ENCODE assay signal across 7 mouse cellular contexts in genomic region chr4:128613326-128613725, GRCm38 (mm10). TPM values are rescaled to one million over a fixed set of nuclear protein-coding genes. Genes with fewer than 3 reads are reported as not detected.
DNase-seq lines count a peak whose midpoint lies in the region; ATAC-seq lines count a peak whose summit lies in the region.

No protein-coding gene starts in this region.

- peak; percentile 35 for ATAC-seq in megakaryocyte progenitor cell, adult 5-6 weeks (replicated peaks; ENCODE audit: poor library complexity)

- DNase-seq in layer of hippocampus, adult 11-12 months (ENCODE audit: low spot score) = peak; percentile 68
- no peak for DNase-seq in layer of hippocampus, adult 9-11 months
- peak; percentile 58 for DNase-seq in Muller cell, postnatal 12 days (ENCODE audit: inconsistent ontology term)
- peak; percentile 74 for DNase-seq in cerebellum, adult 9-10 months
- DNase-seq in kidney, adult 9 months = peak; percentile 75
- DNase-seq in gastrocnemius, postnatal 36 days = no peak

- intact Hi-C loops in gastrocnemius, postnatal 36 days (cut with DNase I) = loop anchor here (5.0 to 10.0 kb wide), 4 partner anchors 39 to 241 kb away; partner anchors contain the start of gene Phc2

RNA-seq across cellular contexts. Expression of gene Zscan20, which starts 3.4 kb away (rescaled TPM):
- total RNA-seq in megakaryocyte progenitor cell, adult 5-6 weeks (2015) = 1.8 and 2.2 TPM in 2 replicates
- 3.2 and 4.9 TPM in 2 replicates for total RNA-seq in megakaryocyte progenitor cell, adult 5-6 weeks (2017)
- 1 to 10 TPM; 1.7 to 3.0 TPM for total RNA-seq in gastrocnemius, postnatal 36 days (2021)

RNA-seq across cellular contexts. Expression of gene Tlr12, which starts 5.1 kb away (rescaled TPM):
- 0.15 and 0.49 TPM in 2 replicates for total RNA-seq in megakaryocyte progenitor cell, adult 5-6 weeks (2015)
- total RNA-seq in megakaryocyte progenitor cell, adult 5-6 weeks (2017) = 0.27 and 1.2 TPM in 2 replicates
- under 1 TPM in 1 of 2 experiments, not detected in 1; 0.71 TPM for total RNA-seq in gastrocnemius, postnatal 36 days (2021)

RNA-seq across cellular contexts. Expression of gene Phc2, which starts 41.2 kb away (rescaled TPM):
- 28.0 and 35.0 TPM in 2 replicates for total RNA-seq in megakaryocyte progenitor cell, adult 5-6 weeks (2015)
- 13.9 and 21.2 TPM in 2 replicates for total RNA-seq in megakaryocyte progenitor cell, adult 5-6 weeks (2017)
- 10 to 100 TPM; 15.5 to 17.8 TPM for total RNA-seq in gastrocnemius, postnatal 36 days (2021)

Comparison
In these comparisons a context has a peak if more than half of its experiments do, and no peak if none do; other contexts are left out.
1. DNase-seq: peak in layer of hippocampus, adult 11-12 months (single experiment), Muller cell, postnatal 12 days (single experiment), cerebellum, adult 9-10 months (single experiment) and kidney, adult 9 months (single experiment); none in layer of hippocampus, adult 9-11 months (single experiment) and gastrocnemius, postnatal 36 days (0 of 2).